Mouse (Mus musculus): ENCODE measurements around the gene Hspb6.

Gene Hspb6

DNA sequence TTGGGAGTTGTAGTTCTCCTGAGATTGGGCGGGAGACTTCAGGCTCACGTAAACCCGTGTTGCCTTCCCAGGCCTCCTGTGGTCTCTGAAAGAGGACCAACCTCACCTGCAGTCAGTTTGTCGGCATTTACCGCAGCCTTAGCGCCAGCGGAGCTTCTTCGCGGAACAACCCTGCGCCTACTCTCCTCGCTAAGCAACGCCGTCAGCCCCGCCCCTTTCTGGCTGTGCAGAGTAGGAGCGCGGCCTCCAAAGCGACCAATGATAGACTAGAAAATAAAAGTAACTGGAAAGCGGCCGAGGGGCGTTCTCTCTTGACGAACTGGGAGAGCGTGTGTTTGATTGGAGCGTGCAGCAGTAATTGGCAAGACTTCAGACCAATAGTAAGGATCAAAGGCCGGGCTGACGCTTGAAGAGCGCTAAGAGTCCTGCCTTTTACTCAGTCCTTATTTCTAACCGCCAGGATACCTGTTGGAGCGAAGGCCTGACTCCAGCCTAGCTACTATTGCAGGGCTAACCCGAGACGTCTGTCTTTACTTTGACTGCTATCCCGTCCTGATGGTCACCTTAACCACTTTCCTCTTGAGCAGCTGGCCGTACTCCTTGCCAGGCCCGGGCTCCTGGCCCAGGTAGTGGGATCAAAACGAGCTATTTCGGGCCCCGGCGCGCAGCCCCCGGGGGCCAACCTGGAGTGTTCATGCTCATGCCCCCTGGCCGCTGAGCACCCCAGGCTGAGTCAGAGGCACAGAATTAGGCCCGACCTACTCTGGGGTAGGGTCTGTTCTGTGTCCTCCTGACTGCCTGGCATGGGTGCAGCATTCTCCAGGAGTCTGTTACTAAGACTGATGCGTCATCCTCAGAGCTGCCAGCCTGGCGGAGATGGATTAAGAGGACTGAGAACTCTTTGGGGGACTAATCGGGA, at the start of gene Hspb6, which contains the start of gene Proser3:
Gene Hspb6 (plus strand): TSS at position 77 of the 919 bp plus-strand sequence.
Gene Proser3 (minus strand): TSS at position 198 of the 919 bp plus-strand sequence.
- DNase-seq (ENCODE audit: low read depth, low spot score), result peak; percentile 93

DNA sequence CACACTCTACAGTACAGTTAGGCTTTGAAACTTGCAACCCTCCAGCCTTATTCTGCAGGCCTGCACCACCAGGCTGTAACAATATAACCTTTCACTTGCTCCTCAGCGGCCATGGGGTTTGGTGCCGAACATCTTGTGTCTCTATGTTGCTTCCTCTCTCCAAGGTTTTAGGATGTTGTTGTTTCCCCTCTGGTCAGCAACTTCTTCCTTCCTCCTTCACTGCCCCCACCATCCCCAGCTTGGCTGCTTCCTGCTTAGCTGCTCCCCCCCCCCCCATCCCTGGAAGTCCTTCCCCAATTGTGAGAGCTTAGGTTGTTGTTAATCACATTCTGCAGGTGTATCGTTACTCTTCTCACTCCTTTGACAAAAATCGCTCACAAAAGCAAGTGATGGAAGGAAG, 43.9 kb upstream of the Hspb6 start:
- DNase-seq (ENCODE audit: low read depth, low spot score), result no peak

DNA sequence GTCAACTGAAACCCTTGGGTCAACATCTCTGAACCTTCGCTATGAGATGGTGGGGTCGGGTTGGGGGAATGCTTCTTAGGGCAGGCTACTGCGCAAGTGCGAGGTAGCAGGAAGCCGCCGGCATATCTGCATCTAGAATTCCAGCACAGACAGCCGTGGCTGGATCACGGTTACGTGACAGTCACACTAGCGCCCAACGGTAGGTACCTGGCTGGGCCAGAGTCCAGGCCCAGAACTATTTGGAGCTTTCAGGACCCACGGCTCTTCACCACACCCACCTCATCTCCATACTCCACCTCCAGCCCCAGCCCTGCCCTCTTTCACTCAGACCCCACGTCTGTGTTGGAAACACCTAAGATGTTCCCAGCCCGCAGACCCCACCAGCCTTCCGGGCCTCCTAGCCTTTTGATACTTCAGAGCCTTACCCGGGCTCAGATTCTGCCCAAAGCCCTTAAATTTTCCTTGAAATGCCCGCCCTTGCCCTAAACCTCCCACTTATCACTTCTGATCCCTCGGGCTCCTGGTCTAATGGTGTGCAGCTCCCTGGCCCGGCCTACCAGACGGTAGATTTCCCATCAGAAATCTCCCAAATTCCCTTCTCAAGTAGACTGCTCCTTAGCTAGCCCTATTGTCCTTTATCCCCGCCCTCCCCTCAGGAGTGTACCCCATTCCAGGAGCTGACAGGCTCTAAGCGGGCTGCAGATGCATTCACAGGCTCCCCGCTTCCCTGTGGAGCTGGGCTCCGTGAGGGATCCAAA, 36.8 kb upstream of the Hspb6 start:
- DNase-seq (ENCODE audit: low read depth, low spot score), result no peak

DNA sequence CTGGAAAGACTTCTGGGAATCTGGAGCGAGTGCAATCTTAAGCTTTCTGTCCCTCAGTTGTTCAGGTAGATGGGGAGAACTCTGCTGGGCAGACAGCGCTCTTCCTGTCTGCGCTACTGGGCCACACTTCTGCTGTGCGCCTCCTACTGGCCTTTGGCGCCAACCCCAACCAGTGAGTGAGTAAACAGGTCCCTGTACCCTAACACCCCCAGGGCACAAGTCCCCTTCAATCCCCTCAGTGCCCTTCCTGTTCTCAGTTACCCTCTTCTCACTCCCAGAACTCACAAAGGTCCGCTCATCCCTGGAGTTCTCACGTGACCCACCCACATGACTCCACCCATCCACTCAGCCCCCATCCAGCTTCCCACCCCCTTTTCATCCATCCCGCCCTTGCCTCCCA, 33.7 kb upstream of the Hspb6 start:
- DNase-seq (ENCODE audit: low read depth, low spot score), result no peak

DNA sequence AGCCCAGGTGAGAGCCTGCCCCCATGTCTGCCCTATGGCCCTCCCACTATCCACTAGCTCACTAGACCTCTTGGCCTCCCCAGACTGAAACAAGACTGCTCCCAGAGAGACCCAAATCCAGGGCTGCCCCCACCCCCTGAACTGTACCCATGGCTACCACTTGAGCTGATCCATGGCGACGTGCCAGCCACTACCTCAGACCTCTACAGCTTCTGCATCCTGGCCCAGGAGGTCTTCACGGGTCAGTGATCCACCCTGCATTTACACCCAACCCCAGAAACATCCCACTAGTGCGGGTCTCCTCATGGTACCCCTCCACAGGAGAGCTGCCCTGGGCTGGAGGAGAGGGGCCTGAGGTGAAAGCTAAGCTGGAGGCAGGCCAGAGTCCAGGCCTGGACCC, 31.6 kb upstream of the Hspb6 start:
- no peak for DNase-seq (ENCODE audit: low read depth, low spot score)

DNA sequence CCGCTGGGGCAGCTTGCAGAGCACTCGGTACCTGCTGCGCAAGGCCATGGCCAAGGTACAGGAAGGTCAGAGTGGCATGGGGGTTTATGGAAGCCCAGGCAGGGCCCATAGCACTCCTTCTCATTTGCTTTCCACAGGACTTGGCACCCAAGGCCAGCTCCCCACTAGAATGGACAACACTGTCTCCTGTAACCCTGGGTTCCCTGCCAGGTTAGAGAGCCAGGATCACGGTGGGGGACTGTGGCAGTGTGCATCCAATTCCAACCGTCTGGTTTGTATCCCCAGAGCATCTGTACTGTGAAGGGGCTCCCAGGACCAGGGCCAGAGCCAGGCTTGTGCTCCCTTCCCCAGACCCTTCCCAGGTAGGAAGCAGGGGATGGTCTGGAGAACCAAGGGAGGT, 31.1 kb upstream of the Hspb6 start:
- no peak for DNase-seq (ENCODE audit: low read depth, low spot score)

DNA sequence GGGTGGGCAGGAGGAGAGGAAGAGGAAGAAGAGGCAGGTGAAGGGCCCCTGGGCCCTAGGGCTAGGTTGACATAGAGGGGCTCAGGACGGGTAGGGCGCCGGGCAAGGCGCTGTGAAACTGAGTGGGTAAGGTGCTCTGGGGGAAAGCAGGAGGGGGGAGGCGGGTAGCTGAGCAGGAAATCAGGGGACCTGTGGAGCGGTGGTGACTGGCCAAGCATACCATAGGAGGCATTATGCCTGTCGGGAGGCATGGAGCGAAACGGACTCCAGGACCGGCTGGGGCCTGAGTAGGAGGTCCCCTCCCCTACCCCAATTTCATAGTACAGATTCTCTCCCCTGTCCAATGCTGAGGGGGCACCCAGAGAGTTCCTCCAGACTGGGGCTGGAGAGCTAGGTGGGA, 29.1 kb upstream of the Hspb6 start:
- DNase-seq (ENCODE audit: low read depth, low spot score), result no peak

GRCm38 (mm10) chr7:30524487-30524886, 27.5 kb upstream of the Hspb6 start:
- DNase-seq (ENCODE audit: low read depth, low spot score), result no peak

- no peak for DNase-seq (ENCODE audit: low read depth, low spot score)
Measured at GRCm38 (mm10) chr7:30525954-30526353, 26.0 kb upstream of the Hspb6 start.

- DNase-seq (ENCODE audit: low read depth, low spot score), result no peak
Measured at GRCm38 (mm10) chr7:30526399-30526798, 25.6 kb upstream of the Hspb6 start.

- DNase-seq (ENCODE audit: low read depth, low spot score), result no peak
Measured at GRCm38 (mm10) chr7:30526981-30527380, 25.0 kb upstream of the Hspb6 start.

DNA sequence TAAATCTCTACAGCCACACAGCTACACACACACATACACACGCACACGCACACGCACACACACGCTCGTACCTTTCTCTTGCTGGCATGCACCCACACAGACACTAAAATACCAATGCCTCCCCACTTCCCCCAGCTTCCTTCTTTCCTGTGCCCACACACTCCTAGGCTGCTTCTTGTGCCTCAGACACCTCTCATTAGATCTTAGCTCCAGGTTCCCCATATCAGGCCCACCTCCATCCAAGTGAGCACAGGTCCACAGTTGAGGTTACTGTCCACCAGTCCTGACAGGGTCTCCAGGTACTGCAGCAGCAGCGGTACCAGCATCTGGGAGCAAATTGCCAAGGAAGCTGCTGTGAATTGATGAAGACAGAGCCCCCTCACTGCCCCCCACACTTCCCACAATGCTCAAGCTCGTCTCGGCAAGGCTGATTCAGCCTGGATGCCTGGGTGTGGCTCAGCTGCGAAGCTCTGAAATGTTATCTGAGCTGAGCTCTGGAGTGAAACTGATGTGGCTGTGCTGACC, 20.6 kb upstream of the Hspb6 start:
- DNase-seq (ENCODE audit: low read depth, low spot score), result no peak

DNA sequence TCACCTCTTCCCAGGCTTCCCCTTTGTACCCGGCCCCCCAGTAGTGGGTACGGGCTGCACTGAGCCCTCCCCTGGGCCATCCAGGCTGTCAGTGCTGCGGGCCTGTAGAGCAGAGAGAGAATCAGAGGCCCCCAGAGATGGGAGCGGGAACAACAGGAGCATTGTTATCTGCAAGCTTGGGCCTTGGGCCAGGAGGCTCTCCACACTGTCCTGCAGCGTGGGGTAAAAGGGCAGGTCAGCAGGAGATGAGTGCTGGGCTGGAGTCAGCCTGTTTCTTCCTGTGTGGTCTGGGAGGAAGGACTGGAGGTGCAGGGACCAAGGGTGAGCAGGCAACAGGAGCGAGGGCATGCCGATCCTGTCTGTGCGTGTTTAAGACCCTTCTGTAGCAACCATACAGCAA, 19.0 kb upstream of the Hspb6 start:
- DNase-seq (ENCODE audit: low read depth, low spot score), result no peak

- DNase-seq (ENCODE audit: low read depth, low spot score), result no peak
Measured at GRCm38 (mm10) chr7:30533941-30534632, 17.9 kb upstream of the Hspb6 start.

GRCm38 (mm10) chr7:30534633-30535577, 17.1 kb upstream of the Hspb6 start, which contains the start of gene Arhgap33:
Arhgap33 (minus strand) TSS chr7:30535060.
- peak; percentile 95 for DNase-seq (ENCODE audit: low read depth, low spot score)

- no peak for DNase-seq (ENCODE audit: low read depth, low spot score)
Measured at GRCm38 (mm10) chr7:30540572-30540971, 11.4 kb upstream of the Hspb6 start.

DNA sequence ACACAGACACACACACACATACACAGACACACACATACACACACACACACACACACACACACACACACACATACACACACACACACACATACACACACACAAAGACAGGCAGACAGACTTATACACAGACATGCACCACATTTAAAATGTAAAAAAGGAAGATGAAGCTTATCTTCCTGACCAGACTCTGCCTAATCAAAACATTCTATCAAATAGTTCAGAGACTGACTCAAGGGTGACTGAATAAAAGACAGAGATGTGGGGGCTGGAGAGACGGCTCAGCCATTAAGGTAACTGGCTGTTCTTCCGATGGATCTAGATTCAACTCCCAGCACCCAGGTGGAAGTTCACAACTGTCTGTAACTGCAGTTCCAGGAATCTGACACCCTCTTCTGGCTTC, 7.7 kb upstream of the Hspb6 start:
- DNase-seq (ENCODE audit: low read depth, low spot score), result no peak

DNA sequence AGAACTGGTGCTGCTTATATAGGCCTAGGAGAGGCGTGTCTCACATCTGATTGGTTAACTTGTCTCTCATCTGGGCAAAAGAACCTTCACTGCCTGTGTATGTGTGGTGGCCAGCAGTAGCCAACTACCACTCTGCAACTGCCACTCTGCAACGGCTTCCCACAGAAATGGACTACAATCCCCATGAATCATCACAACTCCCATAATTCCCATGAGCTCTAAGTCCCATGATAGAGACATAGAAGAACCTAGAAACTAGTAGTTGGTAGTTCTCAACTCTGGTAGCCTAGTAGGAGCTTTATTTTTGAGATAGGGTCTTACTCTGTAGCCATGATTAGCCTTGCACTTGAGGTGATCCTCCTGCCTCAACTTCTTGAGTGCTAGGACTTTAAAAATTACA, 2.1 kb upstream of the Hspb6 start:
- no peak for DNase-seq (ENCODE audit: low read depth, low spot score)

- no peak for DNase-seq (ENCODE audit: low read depth, low spot score)
Measured at GRCm38 (mm10) chr7:30550603-30551002, 1.4 kb upstream of the Hspb6 start.

DNA sequence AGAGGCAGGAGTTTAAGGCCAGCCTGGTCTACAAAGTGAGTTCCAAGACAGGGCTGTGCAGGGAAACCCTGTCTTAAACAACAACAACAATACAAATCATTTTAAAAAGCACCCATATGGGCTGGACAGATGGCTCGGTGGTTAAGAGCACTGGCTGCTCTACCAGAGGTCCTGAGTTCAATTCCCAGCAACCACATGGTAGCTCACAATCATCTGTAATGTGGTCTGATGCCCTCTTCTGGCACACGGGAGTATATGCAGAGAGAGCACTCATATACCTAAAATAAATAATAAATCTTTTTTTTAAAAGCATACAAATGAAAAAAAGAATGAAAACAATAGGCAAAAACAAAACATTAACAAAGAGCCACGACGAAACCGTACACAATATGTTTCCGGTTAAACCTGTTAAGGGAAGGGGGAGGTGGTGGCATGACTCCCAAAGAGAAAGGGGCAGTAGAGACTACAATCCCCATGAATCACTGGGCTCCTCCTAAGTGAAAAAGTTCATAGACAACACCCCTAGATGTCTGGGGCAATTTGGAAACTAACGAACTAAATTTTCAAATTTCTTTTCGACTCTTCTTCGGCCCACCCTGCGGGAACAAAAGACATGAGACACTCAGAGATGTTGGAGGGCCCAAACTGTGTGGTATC, 405 bp upstream of the Hspb6 start:
- DNase-seq (ENCODE audit: low read depth, low spot score), result peak; percentile 71
